In genomic region chr2:105168137-105168536, GRCm38 (mm10) we compare ENCODE assay signal across 21 mouse cellular contexts. TPM values are rescaled to one million over a fixed set of nuclear protein-coding genes. Genes with fewer than 3 reads are reported as not detected.
A peak's percentile ranks its signal among the peaks of the same experiment; 100 is the strongest.
DNase-seq lines count a peak whose midpoint lies in the region; ATAC-seq and TF ChIP-seq lines count a peak whose summit lies in the region.
"Had no signal": no experiment of that assay in that cellular context is flagged by ENCODE, and none has a peak within 500 bp of the region (broad histone marks: within the 10 kb centered on the region; RNA-seq: fewer than 3 reads in every experiment).

No protein-coding gene starts in this region.

- no peaks in the 10 kb centered on the region for H3K27me3 ChIP-seq in lung, postnatal 0 days (replicated peaks; ENCODE audit: insufficient read depth, low read length)
- H3K27me3 ChIP-seq in C2C12 (ENCODE audit: control insufficient read depth, insufficient read depth, insufficient read length), result no peaks in the 10 kb centered on the region
- H3K27me3 ChIP-seq in hindbrain, embryonic 12.5 days, result no peaks in the 10 kb centered on the region
- H3K27me3 ChIP-seq: forebrain, embryonic 13.5 days; heart, embryonic 13.5 days; intestine, embryonic 15.5 days had no signal

- intact Hi-C loops in gastrocnemius, postnatal 36 days (cut with DNase I), result no loop called here

- 67% methylated on average over 3 of the region's 3 CpGs for WGBS in lung, postnatal 0 days
- WGBS in hindbrain, embryonic 12.5 days, result 85% methylated on average over 3 of the region's 3 CpGs

- no peak for TF ChIP-seq CTCF in lung, postnatal 0 days (IDR thresholded peaks at IDR 0.05)
- no peak for TF ChIP-seq CTCF in C2C12 (IDR thresholded peaks at IDR 0.05; ENCODE audit: control insufficient read depth, insufficient read depth, insufficient read length)

- no peaks in the 10 kb centered on the region for H3K79me2 ChIP-seq in C2C12 (ENCODE audit: control insufficient read depth, insufficient read depth)

- DNase-seq in gastrocnemius, adult 18-20 months (ENCODE audit: low spot score), result peak; percentile 4
- DNase-seq in gastrocnemius, postnatal 36 days, result no peak
- peak; percentile 19 for DNase-seq in lung, postnatal 0 days (ENCODE audit: low spot score)
- no peak for DNase-seq in lung, postnatal 14 days
- peak; percentile 3 for DNase-seq in skeletal muscle tissue, adult 2 months (ENCODE audit: low read depth, low spot score)
- no peak for DNase-seq in adrenal gland, postnatal 10 days
- DNase-seq: adrenal gland, postnatal 25 days; cerebellum, adult 18-20 months; forebrain, postnatal 0 days; gastrocnemius, adult 2 months; gastrocnemius, postnatal 25 days had no signal

- H3K4me3 ChIP-seq in lung, postnatal 0 days (ENCODE audit: low read depth, low read length), result no peak overlapping the region
- H3K4me3 ChIP-seq in C2C12 (ENCODE audit: insufficient read depth, poor library complexity, severe bottlenecking), result no peak overlapping the region
- no peak overlapping the region for H3K4me3 ChIP-seq in hindbrain, embryonic 12.5 days
- H3K4me3 ChIP-seq: embryonic facial prominence, embryonic 10.5 days; forebrain, embryonic 13.5 days; gastrocnemius, adult 2 months; heart, adult 2 months; heart, embryonic 13.5 days; intestine, embryonic 15.5 days had no signal

- no peak for TF ChIP-seq EP300 in lung, postnatal 0 days (IDR thresholded peaks at IDR 0.05)

- no peak overlapping the region for H3ac ChIP-seq in C2C12 (ENCODE audit: control insufficient read depth, insufficient read length, low read depth)

- H3K9me3 ChIP-seq in lung, postnatal 0 days (ENCODE audit: low read length), result no peaks in the 10 kb centered on the region
- no peaks in the 10 kb centered on the region for H3K9me3 ChIP-seq in hindbrain, embryonic 12.5 days (replicated peaks)
- H3K9me3 ChIP-seq: embryonic facial prominence, embryonic 10.5 days; forebrain, embryonic 13.5 days; heart, embryonic 13.5 days; intestine, embryonic 15.5 days had no signal

- no peak overlapping the region for H3K9ac ChIP-seq in lung, postnatal 0 days (replicated peaks; ENCODE audit: low read depth)
- no peak overlapping the region for H3K9ac ChIP-seq in hindbrain, embryonic 12.5 days
- H3K9ac ChIP-seq: forebrain, embryonic 13.5 days; forebrain, postnatal 0 days; heart, embryonic 13.5 days; hindbrain, embryonic 14.5 days; intestine, embryonic 15.5 days had no signal

- H3K27ac ChIP-seq in lung, postnatal 0 days (ENCODE audit: low read length), result no peak overlapping the region
- H3K27ac ChIP-seq in hindbrain, embryonic 12.5 days, result no peak overlapping the region
- H3K27ac ChIP-seq: embryonic facial prominence, embryonic 10.5 days; forebrain, embryonic 13.5 days; gastrocnemius, adult 2 months; heart, adult 2 months; heart, embryonic 13.5 days; hindbrain, embryonic 14.5 days; intestine, embryonic 15.5 days had no signal

- H3K79me3 ChIP-seq in C2C12 (ENCODE audit: low read depth), result no peaks in the 10 kb centered on the region

- no peak overlapping the region for H3K4me2 ChIP-seq in lung, postnatal 0 days (replicated peaks; ENCODE audit: low read depth, low read length)
- no peak overlapping the region for H3K4me2 ChIP-seq in hindbrain, embryonic 12.5 days (replicated peaks)
- H3K4me2 ChIP-seq: forebrain, embryonic 13.5 days; heart, embryonic 13.5 days; hindbrain, embryonic 14.5 days; intestine, embryonic 15.5 days had no signal

- no peaks in the 10 kb centered on the region for H3K36me3 ChIP-seq in lung, postnatal 0 days (ENCODE audit: insufficient read depth, low read length)
- no peaks in the 10 kb centered on the region for H3K36me3 ChIP-seq in C2C12 (ENCODE audit: control insufficient read depth, insufficient read depth)
- no peaks in the 10 kb centered on the region for H3K36me3 ChIP-seq in hindbrain, embryonic 12.5 days
- H3K36me3 ChIP-seq: embryonic facial prominence, embryonic 10.5 days; intestine, embryonic 15.5 days had no signal

- no peak for ATAC-seq in lung, postnatal 0 days
- ATAC-seq in hindbrain, embryonic 12.5 days (ENCODE audit: low FRiP score), result no peak
- ATAC-seq: forebrain, embryonic 13.5 days; forebrain, postnatal 0 days; intestine, embryonic 15.5 days had no signal

- no peaks in the 10 kb centered on the region for H3K4me1 ChIP-seq in lung, postnatal 0 days (ENCODE audit: insufficient read depth, low read depth, low read length)
- no peaks in the 10 kb centered on the region for H3K4me1 ChIP-seq in hindbrain, embryonic 12.5 days
- H3K4me1 ChIP-seq: embryonic facial prominence, embryonic 10.5 days; forebrain, embryonic 13.5 days; intestine, embryonic 15.5 days had no signal

TF ChIP-seq in C2C12, 6 proteins besides CTCF, POLR2A, EP300 and RAD21:
- TF ChIP-seq CEBPB (IDR thresholded peaks at IDR 0.05; ENCODE audit: low read depth), result peak; percentile 79
- no peak for TF ChIP-seq FOSL1 (IDR thresholded peaks at IDR 0.05; ENCODE audit: insufficient read depth, low read length, poor library complexity, severe bottlenecking)

RNA-seq across cellular contexts. Expression of gene Wt1, which starts 41.8 kb away (rescaled TPM):
- under 1 TPM in 1 of 2 experiments, not detected in 1; 0.09 TPM for total RNA-seq in gastrocnemius, adult 18-20 months (2021)
- total RNA-seq in gastrocnemius, postnatal 36 days (2021), result under 1 TPM in 1 of 2 experiments, not detected in 1; 0.15 TPM
- 2.1 and 2.7 TPM in 2 replicates for polyA plus RNA-seq in lung, postnatal 0 days (2015; fragmentation: Nextera tagmentation; extraction: Ambion mirVana)
- not detected for polyA plus RNA-seq in C2C12 (2012; fragmentation: generic; extraction: Trizol)
- polyA plus RNA-seq in hindbrain, embryonic 12.5 days (2016; fragmentation: Nextera tagmentation; extraction: Ambion mirVana), result 0.30 and 0.31 TPM in 2 replicates
- 1 to 10 TPM; 2.8 to 5.1 TPM for total RNA-seq in adrenal gland, postnatal 10 days (2021)
- total RNA-seq: gastrocnemius, adult 2 months; hematopoietic stem cell, adult 5-6 weeks had no signal
- polyA plus RNA-seq: forebrain, embryonic 13.5 days had no signal

RNA-seq across cellular contexts. Expression of gene Them7, which starts 56.0 kb away (rescaled TPM):
- under 1 TPM in 1 of 2 experiments, not detected in 1; 0.19 TPM for total RNA-seq in gastrocnemius, adult 18-20 months (2021)
- total RNA-seq in gastrocnemius, postnatal 36 days (2021), result not detected
- not detected in 2 replicates for polyA plus RNA-seq in lung, postnatal 0 days (2015; fragmentation: Nextera tagmentation; extraction: Ambion mirVana)
- not detected for polyA plus RNA-seq in C2C12 (2012; fragmentation: generic; extraction: Trizol)
- 0.13 and 0.14 TPM in 2 replicates for polyA plus RNA-seq in hindbrain, embryonic 12.5 days (2016; fragmentation: Nextera tagmentation; extraction: Ambion mirVana)
- total RNA-seq in adrenal gland, postnatal 10 days (2021), result 1 to 10 TPM; 2.2 to 3.8 TPM
- total RNA-seq: ES-E14; forebrain, postnatal 0 days; gastrocnemius, postnatal 25 days had no signal
- polyA plus RNA-seq: forebrain, embryonic 13.5 days; forebrain, postnatal 0 days; hindbrain, embryonic 14.5 days had no signal

Comparison
In these comparisons a context has a peak if more than half of its experiments do, and no peak if none do; other contexts are left out.
1. DNase-seq: peak in gastrocnemius, adult 18-20 months (single experiment), lung, postnatal 0 days (single experiment) and skeletal muscle tissue, adult 2 months (single experiment); none in gastrocnemius, postnatal 36 days (0 of 2), lung, postnatal 14 days (single experiment) and adrenal gland, postnatal 10 days (single experiment).